Mouse (Mus musculus): ENCODE results near the gene Fam168a.

Fam168a gene

GRCm38 (mm10) chr7:100867561-100867960 is 161.1 kb downstream of the Fam168a start:
- DNase-seq (ENCODE audit: low spot score in 2 of 2) = no peak

GRCm38 (mm10) chr7:100868551-100868950 is 162.1 kb downstream of the Fam168a start:
- no peak for DNase-seq (ENCODE audit: low spot score in 2 of 2)

- DNase-seq (ENCODE audit: low spot score in 2 of 2) = no peak
Observed at GRCm38 (mm10) chr7:100869877-100870629, 163.6 kb downstream of the Fam168a start.

- DNase-seq (ENCODE audit: low spot score in 2 of 2) = no peak
Observed at GRCm38 (mm10) chr7:100871355-100871754, 164.9 kb downstream of the Fam168a start.

- no peak for DNase-seq (ENCODE audit: low spot score in 2 of 2)
Observed at GRCm38 (mm10) chr7:100871892-100872291, 165.5 kb downstream of the Fam168a start.

- no peak for DNase-seq (ENCODE audit: low spot score in 2 of 2)
Observed at GRCm38 (mm10) chr7:100873197-100873596, 166.8 kb downstream of the Fam168a start.

GRCm38 (mm10) chr7:100875822-100876221 is 169.4 kb downstream of the Fam168a start:
- DNase-seq (ENCODE audit: low spot score in 2 of 2) = no peak

- no peak for DNase-seq (ENCODE audit: low spot score in 2 of 2)
Observed at GRCm38 (mm10) chr7:100876293-100876692, 169.9 kb downstream of the Fam168a start.

GRCm38 (mm10) chr7:100876771-100877170 is 170.3 kb downstream of the Fam168a start:
- no peak for DNase-seq (ENCODE audit: low spot score in 2 of 2)

- no peak for DNase-seq (ENCODE audit: low spot score in 2 of 2)
Observed at GRCm38 (mm10) chr7:100879595-100879994, 173.2 kb downstream of the Fam168a start.

GRCm38 (mm10) chr7:100881531-100881930 is 175.1 kb downstream of the Fam168a start:
- DNase-seq (ENCODE audit: low spot score in 2 of 2) = no peak

GRCm38 (mm10) chr7:100881950-100882349 is 175.5 kb downstream of the Fam168a start:
- no peak for DNase-seq (ENCODE audit: low spot score in 2 of 2)

GRCm38 (mm10) chr7:100884460-100884859 is 178.0 kb downstream of the Fam168a start:
- DNase-seq (ENCODE audit: low spot score in 2 of 2) = no peak

GRCm38 (mm10) chr7:100886535-100886934 is 180.1 kb downstream of the Fam168a start:
- DNase-seq (ENCODE audit: low spot score in 2 of 2) = no peak

Data from right cerebral cortex, postnatal 36 days (tissue).